31 mouse cellular contexts compared by ENCODE assay signal in genomic region chr17:25044879-25045278, GRCm38 (mm10). TPM values are rescaled to one million over a fixed set of nuclear protein-coding genes. Genes with fewer than 3 reads are reported as not detected.
DNase-seq lines count a peak whose midpoint lies in the region; ATAC-seq and TF ChIP-seq lines count a peak whose summit lies in the region.
"Had no signal": no experiment of that assay in that cellular context is flagged by ENCODE, and none has a peak within 500 bp of the region (broad histone marks: within the 10 kb centered on the region; RNA-seq: fewer than 3 reads in every experiment).

No protein-coding gene starts in this region.

- H3K9ac ChIP-seq in heart, adult 2 months (ENCODE audit: low read depth, low read length): no peak overlapping the region; the same call in 1 of the 2 replicates
- H3K9ac ChIP-seq in heart, embryonic 11.5 days (ENCODE audit: low read depth, low read length): no peak overlapping the region
- no peak overlapping the region for H3K9ac ChIP-seq in neural tube, embryonic 15.5 days (replicated peaks)
- H3K9ac ChIP-seq: embryonic facial prominence, embryonic 13.5 days; forebrain, embryonic 12.5 days; intestine, embryonic 15.5 days; liver, embryonic 15.5 days; midbrain, embryonic 15.5 days; neural tube, embryonic 13.5 days had no signal

- H3K36me3 ChIP-seq in heart, adult 2 months (ENCODE audit: control insufficient read depth, insufficient read depth, low read length): no peaks in the 10 kb centered on the region
- peaks cover 3% of the 10 kb centered on the region; the same call in 1 of the 2 replicates for H3K36me3 ChIP-seq in heart, embryonic 11.5 days (ENCODE audit: control insufficient read depth, insufficient read depth, low read length)
- no peaks in the 10 kb centered on the region for H3K36me3 ChIP-seq in spleen, adult 2 months (ENCODE audit: control insufficient read depth, insufficient read depth, low read length)
- peaks cover 50% of the 10 kb centered on the region for H3K36me3 ChIP-seq in neural tube, embryonic 15.5 days
- H3K36me3 ChIP-seq: intestine, embryonic 15.5 days had no signal

- peaks cover 5% of the 10 kb centered on the region for H3K4me1 ChIP-seq in heart, adult 2 months (ENCODE audit: control insufficient read depth, insufficient read depth, low read length)
- H3K4me1 ChIP-seq in heart, embryonic 11.5 days (ENCODE audit: control insufficient read depth, insufficient read depth, low read length): no peaks in the 10 kb centered on the region
- H3K4me1 ChIP-seq in spleen, adult 2 months (ENCODE audit: control insufficient read depth, insufficient read depth, insufficient read length): peaks cover 24% of the 10 kb centered on the region; the same call in 1 of the 2 replicates
- no peaks in the 10 kb centered on the region for H3K4me1 ChIP-seq in neural tube, embryonic 15.5 days
- H3K4me1 ChIP-seq: embryonic facial prominence, embryonic 13.5 days; forebrain, embryonic 12.5 days; hindbrain, embryonic 10.5 days; intestine, embryonic 15.5 days; midbrain, embryonic 15.5 days; neural tube, embryonic 13.5 days had no signal

- no peak overlapping the region for H3K4me3 ChIP-seq in heart, adult 2 months
- no peak overlapping the region for H3K4me3 ChIP-seq in heart, embryonic 11.5 days (ENCODE audit: low read depth, low read length)
- H3K4me3 ChIP-seq in spleen, adult 2 months (ENCODE audit: extremely low read depth, insufficient read depth, insufficient read length): peak overlapping the region; percentile 43; the same call in 1 of the 2 replicates
- H3K4me3 ChIP-seq in neural tube, embryonic 15.5 days (replicated peaks): no peak overlapping the region
- H3K4me3 ChIP-seq: embryonic facial prominence, embryonic 13.5 days; erythroblast, embryonic 14.5 days; forebrain, embryonic 12.5 days; hindbrain, embryonic 10.5 days; intestine, embryonic 15.5 days; layer of hippocampus, adult 2 months; liver, embryonic 15.5 days; midbrain, embryonic 15.5 days; myocyte; neural tube, embryonic 13.5 days had no signal

- 45% methylated on average over 7 of the region's 7 CpGs for WGBS in heart, adult 2 months
- 69% methylated on average over 7 of the region's 7 CpGs for WGBS in heart, embryonic 11.5 days (ENCODE audit: insufficient replicate concordance)
- 15% methylated on average over 7 of the region's 7 CpGs for WGBS in spleen, adult 2 months
- WGBS in neural tube, embryonic 15.5 days: 72% methylated on average over 7 of the region's 7 CpGs

- no peak for TF ChIP-seq EP300 in heart, adult 2 months (IDR thresholded peaks at IDR 0.05; ENCODE audit: insufficient read depth, low read depth, low read length)

- H3K9me3 ChIP-seq in heart, embryonic 11.5 days (replicated peaks; ENCODE audit: control insufficient read depth, low read length): no peaks in the 10 kb centered on the region
- no peaks in the 10 kb centered on the region for H3K9me3 ChIP-seq in neural tube, embryonic 15.5 days (replicated peaks)
- H3K9me3 ChIP-seq: embryonic facial prominence, embryonic 13.5 days; forebrain, embryonic 12.5 days; G1E; hindbrain, embryonic 10.5 days; intestine, embryonic 15.5 days; liver, embryonic 15.5 days; midbrain, embryonic 15.5 days; neural tube, embryonic 13.5 days had no signal

- DNase-seq in heart, adult 2 months: no peak
- peak; percentile 55 to 76 for DNase-seq in spleen, adult 2 months (ENCODE audit: low read depth in 1 of 2, low spot score in 2 of 2)
- no peak for DNase-seq in spleen, postnatal 4 days (ENCODE audit: low spot score in 2 of 2)
- no peak for DNase-seq in urinary bladder, postnatal 10 days (ENCODE audit: low spot score)
- DNase-seq in cerebellum, adult 11 months: no peak
- DNase-seq: adrenal gland, adult 2 months; cerebellum, adult 18-20 months; cerebellum, postnatal 14 days; embryo, embryonic 11 days; heart, adult 18-20 months; kidney, adult 9 months; kidney, postnatal 14 days; layer of hippocampus, postnatal 36 days; lung, postnatal 4 days; thymus, adult 2 months had no signal

- no peaks in the 10 kb centered on the region for H3K27me3 ChIP-seq in heart, adult 2 months (ENCODE audit: control insufficient read depth, insufficient read depth, low read length)
- no peaks in the 10 kb centered on the region for H3K27me3 ChIP-seq in heart, embryonic 11.5 days (ENCODE audit: control insufficient read depth, insufficient read depth, low read length)
- H3K27me3 ChIP-seq in spleen, adult 2 months (ENCODE audit: control insufficient read depth, insufficient read depth, low read length): no peaks in the 10 kb centered on the region
- H3K27me3 ChIP-seq in neural tube, embryonic 15.5 days (replicated peaks): no peaks in the 10 kb centered on the region
- H3K27me3 ChIP-seq: embryonic facial prominence, embryonic 13.5 days; forebrain, embryonic 12.5 days; intestine, embryonic 15.5 days; liver, embryonic 15.5 days; midbrain, embryonic 15.5 days; neural tube, embryonic 13.5 days; Patski had no signal

- peak overlapping the region; percentile 18 for H3K27ac ChIP-seq in heart, adult 2 months
- no peak overlapping the region for H3K27ac ChIP-seq in heart, embryonic 11.5 days (ENCODE audit: low read depth, low read length)
- peak overlapping the region; percentile 75 for H3K27ac ChIP-seq in spleen, adult 2 months (ENCODE audit: insufficient read depth, low read length)
- no peak overlapping the region for H3K27ac ChIP-seq in neural tube, embryonic 15.5 days (replicated peaks)
- H3K27ac ChIP-seq: embryonic facial prominence, embryonic 13.5 days; forebrain, embryonic 12.5 days; hindbrain, embryonic 10.5 days; intestine, embryonic 15.5 days; layer of hippocampus, adult 2 months; liver, embryonic 15.5 days; midbrain, embryonic 15.5 days; neural tube, embryonic 13.5 days had no signal

- intact Hi-C loops in heart, adult 2 months (cut with DNase I): no loop called here

- no peak for TF ChIP-seq POLR2A in heart, adult 2 months (IDR thresholded peaks at IDR 0.05; ENCODE audit: insufficient read depth, low read depth, low read length)
- TF ChIP-seq POLR2A in spleen, adult 2 months (IDR thresholded peaks at IDR 0.05; ENCODE audit: low read depth, low read length): no peak

- no peak for TF ChIP-seq CTCF in heart, adult 2 months (IDR thresholded peaks at IDR 0.05)
- peak; percentile 7; the same call in 1 of the 2 replicates for TF ChIP-seq CTCF in spleen, adult 2 months (IDR thresholded peaks at IDR 0.05; ENCODE audit: extremely low read depth, insufficient read depth, insufficient read length, insufficient replicate concordance)

- no peak for ATAC-seq in heart, embryonic 11.5 days (replicated peaks; ENCODE audit: insufficient number of reproducible peaks, low FRiP score, low TSS enrichment)
- peak; percentile 76 to 78 for ATAC-seq in hematopoietic stem cell, adult 5-6 weeks (replicated peaks in 1 of 2; ENCODE audit: insufficient read depth in 1 of 2, low FRiP score in 2 of 2, low TSS enrichment in 1 of 2, low read depth in 1 of 2, poor library complexity in 2 of 2, severe bottlenecking in 2 of 2)
- ATAC-seq in neural tube, embryonic 15.5 days (ENCODE audit: low FRiP score): no peak
- ATAC-seq: hindbrain, embryonic 16.5 days; intestine, embryonic 15.5 days; midbrain, embryonic 15.5 days; Patski had no signal

- H3K4me2 ChIP-seq in heart, embryonic 11.5 days: no peak overlapping the region
- no peak overlapping the region for H3K4me2 ChIP-seq in neural tube, embryonic 15.5 days
- H3K4me2 ChIP-seq: embryonic facial prominence, embryonic 13.5 days; forebrain, embryonic 12.5 days; intestine, embryonic 15.5 days; liver, embryonic 15.5 days; midbrain, embryonic 15.5 days; neural tube, embryonic 13.5 days had no signal

- no peaks in the 10 kb centered on the region for H3K79me2 ChIP-seq in heart, adult 2 months (replicated peaks; ENCODE audit: control insufficient read depth, insufficient read depth, low read length)

RNA-seq across cellular contexts. Expression of gene Ift140, which starts 29.0 kb away (rescaled TPM):
- total RNA-seq in heart, adult 2 months (2021): 1 to 10 TPM; 3.1 to 5.0 TPM
- 4.6 and 5.2 TPM in 2 replicates for polyA plus RNA-seq in heart, adult 2 months (2012; rRNA removed)
- 17.4 and 17.9 TPM in 2 replicates for polyA plus RNA-seq in heart, embryonic 11.5 days (2014; fragmentation: Nextera tagmentation; extraction: Ambion mirVana)
- 31.5 and 33.2 TPM in 2 replicates for polyA plus RNA-seq in spleen, adult 2 months (2012; rRNA removed)
- 35.1 and 41.3 TPM in 2 replicates for total RNA-seq in hematopoietic stem cell, adult 5-6 weeks (2017)
- polyA plus RNA-seq in neural tube, embryonic 15.5 days (2015; fragmentation: Nextera tagmentation; extraction: Ambion mirVana): 15.7 and 18.6 TPM in 2 replicates

RNA-seq across cellular contexts. Expression of gene Cramp1l, which starts 29.3 kb away (rescaled TPM):
- total RNA-seq in heart, adult 2 months (2021): 1 to 10 TPM; 9.4 to 9.8 TPM
- polyA plus RNA-seq in heart, adult 2 months (2012; rRNA removed): 9.6 and 13.7 TPM in 2 replicates
- 6.8 and 8.9 TPM in 2 replicates for polyA plus RNA-seq in heart, embryonic 11.5 days (2014; fragmentation: Nextera tagmentation; extraction: Ambion mirVana)
- polyA plus RNA-seq in spleen, adult 2 months (2012; rRNA removed): 12.6 and 15.3 TPM in 2 replicates
- total RNA-seq in hematopoietic stem cell, adult 5-6 weeks (2017): 13.3 and 15.4 TPM in 2 replicates
- 5.3 and 5.5 TPM in 2 replicates for polyA plus RNA-seq in neural tube, embryonic 15.5 days (2015; fragmentation: Nextera tagmentation; extraction: Ambion mirVana)

RNA-seq across cellular contexts. Expression of gene Tmem204, which starts 38.5 kb away (rescaled TPM):
- 10 to 100 TPM; 40.0 to 45.1 TPM for total RNA-seq in heart, adult 2 months (2021)
- polyA plus RNA-seq in heart, adult 2 months (2012; rRNA removed): 77.3 and 82.0 TPM in 2 replicates
- polyA plus RNA-seq in heart, embryonic 11.5 days (2014; fragmentation: Nextera tagmentation; extraction: Ambion mirVana): 14.4 and 18.5 TPM in 2 replicates
- polyA plus RNA-seq in spleen, adult 2 months (2012; rRNA removed): 37.6 and 46.7 TPM in 2 replicates
- total RNA-seq in hematopoietic stem cell, adult 5-6 weeks (2017): not detected in 2 replicates
- polyA plus RNA-seq in neural tube, embryonic 15.5 days (2015; fragmentation: Nextera tagmentation; extraction: Ambion mirVana): 11.4 and 13.3 TPM in 2 replicates
- polyA plus RNA-seq: erythroblast, embryonic 14.5 days; G1E had no signal

Comparison
In these comparisons a context has a peak if more than half of its experiments do, and no peak if none do; other contexts are left out.
1. DNase-seq: peak in spleen, adult 2 months (2 of 2); none in heart, adult 2 months (0 of 2), spleen, postnatal 4 days (0 of 2), urinary bladder, postnatal 10 days (single experiment) and cerebellum, adult 11 months (single experiment).
2. H3K27ac ChIP-seq: peak in heart, adult 2 months (single experiment) and spleen, adult 2 months (single experiment); none in heart, embryonic 11.5 days (single experiment) and neural tube, embryonic 15.5 days (single experiment).
3. ATAC-seq: peak in hematopoietic stem cell, adult 5-6 weeks (2 of 2); none in heart, embryonic 11.5 days (single experiment) and neural tube, embryonic 15.5 days (single experiment).